Mouse (Mus musculus): ENCODE measurements around the gene Gm4969. TPM values are rescaled to one million over a fixed set of nuclear protein-coding genes. Genes with fewer than 3 reads are reported as not detected.
A peak's percentile ranks its signal among the peaks of the same experiment; 100 is the strongest.

The Gm4969 gene
- total RNA-seq, 2 experiments from 2014 or later, result 0.34 to 0.62 TPM

DNA sequence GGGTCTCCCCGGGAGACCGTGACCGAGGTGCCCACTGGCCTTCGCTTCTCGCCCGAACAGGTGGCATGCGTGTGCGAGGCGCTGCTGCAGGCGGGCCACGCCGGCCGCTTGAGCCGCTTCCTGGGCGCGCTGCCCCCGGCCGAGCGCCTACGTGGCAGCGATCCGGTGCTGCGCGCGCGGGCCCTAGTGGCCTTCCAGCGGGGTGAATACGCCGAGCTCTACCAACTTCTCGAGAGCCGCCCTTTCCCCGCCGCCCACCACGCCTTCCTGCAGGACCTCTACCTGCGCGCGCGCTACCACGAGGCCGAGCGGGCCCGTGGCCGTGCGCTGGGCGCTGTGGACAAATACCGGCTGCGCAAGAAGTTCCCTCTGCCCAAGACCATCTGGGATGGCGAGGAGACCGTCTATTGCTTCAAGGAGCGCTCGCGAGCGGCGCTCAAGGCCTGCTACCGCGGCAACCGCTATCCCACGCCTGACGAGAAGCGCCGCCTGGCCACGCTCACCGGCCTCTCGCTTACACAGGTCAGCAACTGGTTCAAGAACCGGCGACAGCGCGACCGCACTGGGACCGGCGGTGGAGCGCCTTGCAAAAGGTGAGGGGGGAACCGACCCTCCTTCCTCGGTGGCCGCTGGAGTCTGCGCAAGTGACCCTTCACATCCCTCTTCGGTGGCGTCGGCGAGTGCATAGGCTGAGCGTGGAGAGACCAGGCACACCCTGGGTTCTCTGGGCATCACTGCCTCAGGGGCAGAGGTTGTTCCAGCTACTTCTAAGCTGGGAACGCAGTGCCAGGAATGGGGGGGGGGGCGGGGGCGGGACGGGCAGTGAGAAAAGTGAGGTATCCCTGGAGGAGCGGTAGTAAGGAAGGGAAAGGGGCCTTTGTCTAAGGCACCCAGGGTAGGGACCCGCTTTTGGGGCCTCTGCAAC, 23.1 kb downstream of the Gm4969 start:
- DNase-seq (ENCODE audit: low spot score in 2 of 2), result peak; percentile 43 to 70

DNA sequence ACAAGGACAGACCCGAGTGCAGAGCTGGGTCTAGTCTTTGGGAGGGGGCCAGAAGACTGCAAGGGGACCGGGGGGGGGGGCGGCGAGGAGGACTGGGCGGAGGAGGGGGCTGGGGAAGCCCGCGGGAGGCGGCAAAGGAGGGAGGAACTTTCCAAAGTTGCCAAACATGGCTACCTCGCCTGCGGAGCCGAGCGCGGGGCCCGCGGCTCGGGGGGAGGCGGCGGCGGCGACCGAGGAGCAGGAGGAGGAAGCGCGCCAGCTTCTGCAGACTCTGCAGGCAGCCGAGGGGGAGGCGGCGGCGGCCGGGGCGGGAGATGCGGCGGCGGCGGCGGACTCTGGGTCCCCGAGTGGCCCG, 23.7 kb downstream of the Gm4969 start, which contains the start of gene Six5:
Six5 (plus strand) TSS at position 124 of the 355 bp plus-strand sequence.
- peak; percentile 59 to 74 for DNase-seq (ENCODE audit: low spot score in 2 of 2)

DNA sequence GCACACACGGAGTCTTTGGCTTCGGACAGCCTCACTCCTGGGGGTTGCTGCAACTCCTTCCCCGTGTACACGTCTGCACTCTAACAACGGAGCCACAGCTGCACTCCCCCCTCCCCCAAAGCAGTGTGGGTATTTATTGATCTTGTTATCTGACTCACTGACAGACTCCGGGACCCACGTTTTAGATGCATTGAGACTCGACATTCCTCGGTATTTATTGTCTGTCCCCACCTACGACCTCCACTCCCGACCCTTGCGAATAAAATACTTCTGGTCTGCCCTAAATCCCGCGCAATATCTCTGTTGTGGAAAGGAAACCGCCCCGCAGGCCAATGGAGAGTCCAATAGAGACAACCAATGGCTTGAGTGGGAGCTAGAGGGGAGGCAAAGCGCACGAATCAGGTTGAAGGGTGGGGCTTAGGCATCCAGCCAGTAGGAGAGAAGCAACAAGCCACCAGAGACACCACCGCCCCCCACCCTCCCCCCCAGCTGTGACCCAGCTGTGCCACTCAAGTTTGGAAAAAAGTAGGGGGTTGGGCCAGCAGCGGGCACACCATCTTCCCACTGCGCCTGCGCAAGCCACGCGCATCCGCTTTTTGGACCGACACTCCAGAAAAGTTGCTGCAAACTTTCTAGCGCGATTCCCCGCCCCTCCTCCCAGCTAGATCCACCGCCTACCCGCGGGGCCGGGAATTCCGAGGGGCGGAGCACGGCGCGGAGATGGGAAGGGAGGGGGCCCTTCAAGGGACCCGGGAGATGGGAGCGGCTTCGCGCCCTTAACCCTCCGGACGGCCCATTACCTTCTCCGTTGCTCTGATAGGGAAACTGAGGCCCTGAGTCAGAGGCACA, 24.4 kb downstream of the Gm4969 start:
- peak; percentile 93 to 97 for DNase-seq (ENCODE audit: low spot score in 2 of 2)

DNA sequence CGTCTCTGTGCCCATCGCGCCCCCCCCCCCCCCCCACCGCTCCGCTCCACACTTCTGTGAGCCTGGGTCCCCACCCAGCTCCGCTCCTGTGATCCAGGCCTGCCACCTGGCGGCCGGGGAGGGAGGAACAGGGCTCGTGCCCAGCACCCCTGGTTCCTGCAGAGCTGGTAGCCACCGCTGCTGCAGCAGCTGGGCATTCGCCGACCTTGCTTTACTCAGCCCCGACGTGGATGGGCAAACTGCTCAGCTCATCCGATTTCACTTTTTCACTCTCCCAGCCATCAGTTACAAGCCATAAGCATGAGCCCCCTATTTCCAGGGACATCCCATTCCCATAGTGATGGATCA, 25.0 kb downstream of the Gm4969 start:
- DNase-seq (ENCODE audit: low spot score in 2 of 2), result peak; percentile 86 to 88

DNA sequence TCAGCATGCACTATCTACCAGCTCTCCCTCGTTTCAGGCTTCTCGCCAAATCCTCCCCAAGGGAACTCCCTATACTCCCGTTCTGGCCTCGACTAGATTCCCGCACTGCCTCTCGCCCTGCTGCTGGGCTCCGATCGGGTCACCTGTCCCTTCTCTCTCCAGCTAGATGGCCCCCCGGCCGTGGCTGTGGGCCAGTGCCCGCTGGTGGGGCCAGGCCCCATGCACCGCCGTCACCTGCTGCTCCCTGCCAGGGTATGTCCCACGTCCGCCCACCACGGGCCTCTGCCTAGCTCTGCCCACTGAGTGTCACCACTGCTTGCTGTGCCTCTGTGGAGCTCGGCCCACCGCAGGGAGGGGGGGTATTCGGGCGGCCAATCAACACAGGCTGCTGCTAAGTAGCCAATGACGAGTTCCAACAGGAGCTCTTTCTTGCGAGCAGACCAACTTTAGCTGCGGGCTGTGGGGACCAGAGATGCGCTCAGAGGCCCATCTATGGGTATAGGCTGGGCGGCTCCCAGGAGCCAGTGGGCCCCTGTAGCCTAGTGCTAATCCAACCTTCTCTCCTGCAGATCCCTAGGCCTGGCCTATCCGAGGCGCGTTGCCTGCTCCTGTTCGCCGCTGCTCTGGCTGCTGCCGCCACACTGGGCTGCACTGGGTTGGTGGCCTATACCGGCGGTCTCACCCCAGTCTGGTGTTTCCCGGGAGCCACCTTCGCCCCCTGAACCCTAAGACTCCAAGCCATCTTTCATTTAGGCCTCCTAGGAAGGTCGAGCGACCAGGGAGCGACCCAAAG, 25.6 kb downstream of the Gm4969 start:
- peak; percentile 42 to 65 for DNase-seq (ENCODE audit: low spot score in 2 of 2)

DNA sequence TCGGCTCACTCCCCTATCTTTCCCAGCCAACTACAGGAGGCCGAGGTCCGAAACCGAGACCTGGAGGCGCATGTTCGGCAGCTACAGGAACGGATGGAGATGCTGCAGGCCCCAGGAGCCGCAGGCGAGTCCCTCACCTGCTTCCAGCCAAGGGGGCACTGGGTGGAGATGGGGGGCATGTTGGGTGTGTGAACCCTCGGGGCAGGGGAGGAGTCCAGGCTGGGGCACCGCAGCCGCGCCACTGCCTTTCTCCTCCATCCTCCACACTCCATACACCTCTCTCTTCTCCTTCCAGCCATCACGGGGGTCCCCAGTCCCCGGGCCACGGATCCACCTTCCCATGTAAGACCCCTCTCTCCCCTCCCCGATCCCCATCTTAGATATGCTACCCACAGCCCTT, 26.3 kb downstream of the Gm4969 start:
- DNase-seq (ENCODE audit: low spot score in 2 of 2), result no peak

DNA sequence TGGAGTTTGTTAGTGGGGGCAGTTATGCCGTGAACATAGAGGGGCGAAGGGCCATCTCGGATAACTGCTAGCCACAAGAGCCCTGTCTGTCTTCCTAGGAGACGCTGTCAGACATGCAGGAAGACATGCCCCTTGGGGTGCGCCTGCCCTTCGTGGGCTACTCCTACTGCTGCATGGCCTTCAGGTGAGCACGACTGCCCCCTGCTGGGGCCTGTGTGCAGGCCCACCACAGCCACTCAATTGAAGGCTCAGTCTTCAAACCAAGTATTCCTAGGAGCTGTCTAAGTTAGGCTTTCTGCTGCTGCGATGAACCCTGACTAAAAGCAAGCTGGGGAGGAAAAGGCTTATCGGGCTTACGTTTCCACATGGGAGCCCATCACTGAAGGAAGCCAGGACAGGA, 29.4 kb downstream of the Gm4969 start:
- peak in 1 of 2 experiments; percentile 73 for DNase-seq (ENCODE audit: low spot score in 2 of 2)

DNA sequence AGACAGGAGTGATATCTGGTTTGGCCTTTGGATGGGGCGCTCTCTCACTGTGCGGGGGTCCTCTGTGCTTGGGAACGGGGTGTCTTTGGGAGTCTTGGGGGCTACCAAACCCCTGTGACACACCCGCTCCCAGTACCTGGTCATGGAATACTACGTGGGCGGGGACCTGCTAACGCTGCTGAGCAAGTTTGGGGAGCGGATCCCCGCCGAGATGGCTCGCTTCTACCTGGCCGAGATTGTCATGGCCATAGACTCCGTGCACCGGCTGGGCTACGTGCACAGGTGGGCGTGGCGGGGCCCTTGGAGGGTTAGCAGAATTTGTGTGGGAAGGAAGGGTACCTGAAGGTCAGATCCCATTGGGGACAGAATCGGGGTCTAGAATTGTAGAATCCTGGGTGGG, 31.4 kb downstream of the Gm4969 start:
- no peak for DNase-seq (ENCODE audit: low spot score in 2 of 2)

DNA sequence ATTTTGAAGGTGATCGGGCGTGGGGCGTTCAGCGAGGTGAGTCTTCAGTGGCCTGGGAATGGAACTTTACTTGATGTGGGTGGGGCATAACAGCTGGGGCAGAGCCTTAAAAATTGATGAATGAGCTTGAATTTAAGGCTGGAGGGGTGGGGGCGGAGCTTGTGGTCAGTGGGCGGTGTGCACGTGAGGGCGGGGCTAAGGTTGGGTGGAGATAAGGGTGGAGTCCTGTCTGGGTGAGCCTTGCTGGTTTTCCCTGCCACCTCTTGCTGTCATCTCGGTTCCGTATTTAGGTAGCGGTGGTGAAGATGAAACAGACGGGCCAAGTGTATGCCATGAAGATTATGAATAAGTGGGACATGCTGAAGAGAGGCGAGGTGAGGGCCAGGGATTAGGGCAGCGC, 32.1 kb downstream of the Gm4969 start:
- DNase-seq (ENCODE audit: low spot score in 2 of 2), result no peak

DNA sequence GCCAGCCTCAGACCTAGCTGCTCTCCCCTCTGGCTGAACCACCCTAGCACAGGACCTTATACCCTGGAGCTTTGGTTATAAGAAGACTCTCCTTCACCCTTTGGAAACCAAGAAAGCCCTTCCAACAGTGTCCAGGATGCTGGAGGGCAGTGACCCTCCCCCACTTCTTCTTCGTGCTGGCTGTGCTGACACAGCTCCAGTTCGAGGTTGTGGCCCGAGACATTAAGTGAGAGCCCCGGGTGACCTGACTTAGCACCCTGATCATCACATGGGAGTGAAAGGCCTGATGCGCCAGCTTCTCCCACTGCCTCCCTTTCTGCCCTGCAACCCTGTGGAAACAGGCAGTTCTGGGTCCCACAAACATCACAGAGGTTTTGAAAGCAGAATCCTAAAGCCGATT, 32.7 kb downstream of the Gm4969 start:
- no peak for DNase-seq (ENCODE audit: low spot score in 2 of 2)

DNA sequence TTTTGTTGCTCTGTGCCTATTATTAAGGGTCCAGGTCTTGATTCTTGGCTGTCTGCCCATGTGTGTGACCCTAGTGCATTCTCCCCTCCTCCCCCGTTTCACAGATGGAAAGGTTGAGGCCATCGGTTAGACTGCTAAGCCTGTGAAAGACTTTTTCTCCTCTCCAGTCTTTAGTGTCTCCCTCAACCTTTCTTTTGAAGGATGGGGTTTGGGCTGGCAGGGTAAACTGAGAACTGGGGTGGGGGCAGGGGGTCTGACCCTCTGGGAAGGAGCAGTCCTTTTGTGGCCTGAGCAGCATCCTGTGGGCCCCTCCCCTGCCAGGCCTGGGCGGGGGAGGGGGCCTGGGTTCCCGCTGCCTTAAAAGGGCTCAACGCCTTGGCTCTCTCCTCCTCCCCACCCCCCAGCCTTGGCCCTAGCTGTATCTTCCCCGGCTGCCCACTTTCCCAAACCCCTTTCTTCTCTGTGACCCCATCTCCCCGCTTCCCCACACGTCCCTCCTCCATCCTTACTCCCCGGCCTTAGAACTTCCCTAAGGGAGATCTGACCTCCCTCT, 33.2 kb downstream of the Gm4969 start:
- no peak for DNase-seq (ENCODE audit: low spot score in 2 of 2)

DNA sequence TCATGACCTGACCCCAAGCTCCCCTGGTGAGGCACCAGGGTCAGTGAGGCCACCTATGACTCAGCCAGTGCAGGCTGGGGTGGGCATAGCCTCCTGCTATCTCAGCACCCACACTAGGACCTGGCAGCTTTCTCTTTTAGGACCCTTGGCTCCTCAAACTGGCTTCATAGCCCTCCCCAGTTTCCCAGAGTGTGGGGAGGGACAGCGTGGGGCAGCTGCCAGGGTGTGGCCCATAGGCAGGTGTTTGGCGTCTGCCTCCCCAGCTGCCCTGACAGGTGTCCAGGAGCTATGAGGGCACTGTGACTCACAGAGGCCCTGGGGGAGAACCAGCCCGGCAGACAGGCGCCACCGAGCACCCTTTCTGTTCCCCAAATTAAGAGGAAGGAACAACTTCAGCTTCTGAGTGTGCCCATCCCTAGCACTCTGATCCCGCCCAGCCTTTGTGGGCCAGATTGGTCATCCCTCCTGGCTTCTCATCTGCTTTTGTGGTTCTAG, 33.8 kb downstream of the Gm4969 start:
- DNase-seq (ENCODE audit: low spot score in 2 of 2), result peak in 1 of 2 experiments; percentile 55

DNA sequence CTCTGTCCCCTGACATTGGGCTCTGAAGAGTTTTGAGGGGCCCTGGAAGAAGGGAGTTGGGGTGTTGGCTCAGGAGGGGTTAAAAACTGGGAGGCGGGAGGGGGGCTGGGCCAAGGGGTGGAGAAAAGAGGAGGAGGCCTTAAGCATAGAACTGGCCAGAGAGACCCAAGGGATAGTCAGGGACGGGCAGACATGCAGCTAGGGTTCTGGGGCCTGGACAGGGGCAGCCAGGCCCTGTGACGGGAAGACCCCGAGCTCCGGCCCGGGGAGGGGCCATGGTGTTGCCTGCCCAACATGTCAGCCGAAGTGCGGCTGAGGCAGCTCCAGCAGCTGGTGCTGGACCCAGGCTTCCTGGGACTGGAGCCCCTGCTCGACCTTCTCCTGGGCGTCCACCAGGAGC, 34.5 kb downstream of the Gm4969 start, which contains the start of gene Dmpk:
Dmpk (plus strand) TSS at position 149 of the 400 bp plus-strand sequence.
- DNase-seq (ENCODE audit: low spot score in 2 of 2), result peak in 1 of 2 experiments; percentile 63

DNA sequence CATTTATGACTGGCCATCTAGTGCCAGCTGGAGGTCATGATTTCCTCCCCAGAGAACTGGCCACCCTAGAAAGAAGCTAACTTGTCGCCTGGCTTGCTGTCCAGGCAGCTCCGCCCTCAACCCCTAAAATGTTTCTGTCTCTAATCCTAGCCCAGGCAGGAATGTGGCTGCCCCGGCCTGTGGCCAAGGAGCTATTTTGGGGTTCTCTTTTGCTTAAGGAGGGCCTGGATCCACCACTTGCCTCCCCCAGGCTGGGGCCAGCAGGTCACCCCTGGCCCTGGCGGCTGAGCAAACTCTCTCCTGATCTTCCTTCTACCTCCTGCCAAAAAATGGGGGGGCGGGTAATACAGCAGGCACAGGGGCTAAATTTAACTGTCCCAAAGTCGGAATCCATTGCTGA, 35.1 kb downstream of the Gm4969 start:
- DNase-seq (ENCODE audit: low spot score in 2 of 2), result peak in 1 of 2 experiments; percentile 57

DNA sequence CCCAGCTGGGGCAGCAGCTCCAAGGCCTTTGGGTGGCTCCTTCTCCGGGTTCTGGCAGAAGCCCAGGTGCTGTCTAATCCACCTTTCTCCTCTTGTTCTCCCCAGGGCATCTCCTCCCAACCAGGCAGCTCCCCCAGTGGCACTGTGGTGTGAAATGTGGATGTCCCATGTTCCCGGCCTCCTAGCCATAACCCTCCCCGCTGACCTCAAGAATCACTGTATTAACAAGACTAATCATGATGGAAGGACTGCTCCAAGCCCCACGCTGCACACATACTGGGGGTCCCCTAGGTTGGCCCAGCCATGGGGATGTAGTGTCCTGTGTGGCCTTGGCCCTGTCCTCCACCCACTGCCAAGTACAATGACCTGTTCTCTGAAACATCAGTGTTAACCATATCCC, 36.0 kb downstream of the Gm4969 start:
- no peak for DNase-seq (ENCODE audit: low spot score in 2 of 2)

DNA sequence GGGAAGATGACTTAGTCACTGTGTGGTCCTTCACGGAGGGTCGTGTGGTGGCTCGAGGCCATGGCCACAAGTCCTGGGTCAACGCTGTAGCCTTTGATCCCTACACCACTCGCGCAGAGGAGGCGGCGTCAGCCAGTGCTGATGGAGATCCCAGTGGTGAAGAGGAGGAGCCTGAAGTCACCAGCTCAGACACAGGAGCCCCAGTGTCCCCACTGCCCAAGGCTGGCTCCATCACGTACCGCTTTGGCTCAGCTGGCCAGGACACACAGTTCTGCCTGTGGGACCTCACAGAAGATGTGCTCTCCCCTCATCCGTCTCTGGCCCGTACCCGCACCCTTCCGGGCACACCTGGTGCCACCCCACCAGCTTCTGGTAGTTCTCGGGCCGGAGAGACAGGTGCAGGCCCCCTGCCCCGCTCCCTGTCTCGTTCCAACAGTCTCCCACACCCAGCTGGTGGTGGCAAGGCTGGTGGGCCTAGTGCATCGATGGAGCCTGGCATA, 37.7 kb downstream of the Gm4969 start:
- no peak for DNase-seq (ENCODE audit: low spot score in 2 of 2)

DNA sequence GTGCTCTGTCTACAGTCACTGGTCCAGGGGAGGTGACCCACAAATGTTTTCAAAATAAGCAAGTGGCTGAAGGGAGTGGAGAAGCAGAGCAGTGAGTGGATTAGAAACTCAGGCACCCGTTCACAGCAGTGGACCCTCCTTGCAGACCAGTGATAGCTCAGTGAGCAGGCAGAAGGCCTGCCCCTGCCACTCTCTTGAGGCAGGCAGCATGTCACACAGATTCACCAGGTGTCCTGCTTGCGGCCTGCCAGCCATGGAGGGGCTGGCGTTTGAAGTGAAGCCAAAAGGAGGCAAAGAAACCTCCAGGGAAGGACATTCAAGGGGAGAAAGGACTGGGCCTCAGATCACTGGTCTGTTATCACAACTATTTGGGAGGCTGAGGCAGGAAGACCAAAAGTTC, 39.4 kb downstream of the Gm4969 start:
- no peak for DNase-seq (ENCODE audit: low spot score in 2 of 2)

DNA sequence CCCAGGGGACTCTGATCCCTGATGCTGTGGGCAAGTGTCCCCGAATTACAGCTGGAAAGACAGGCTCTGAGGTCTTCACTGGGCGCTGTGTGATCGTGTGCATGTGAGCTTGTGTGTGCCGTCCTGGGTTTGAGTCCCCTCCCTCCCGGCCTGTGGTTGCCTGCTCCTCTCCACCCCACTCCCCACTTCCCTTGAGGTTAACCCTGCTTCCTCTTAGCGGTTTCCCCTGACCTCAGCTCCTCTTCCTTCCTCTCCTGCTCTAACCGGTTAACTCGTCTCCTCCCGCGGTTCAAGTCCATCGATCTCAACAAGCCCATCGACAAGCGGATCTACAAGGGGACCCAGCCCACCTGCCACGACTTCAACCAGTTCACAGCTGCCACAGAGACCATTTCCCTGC, 40.4 kb downstream of the Gm4969 start:
- DNase-seq (ENCODE audit: low spot score in 2 of 2), result no peak

DNA sequence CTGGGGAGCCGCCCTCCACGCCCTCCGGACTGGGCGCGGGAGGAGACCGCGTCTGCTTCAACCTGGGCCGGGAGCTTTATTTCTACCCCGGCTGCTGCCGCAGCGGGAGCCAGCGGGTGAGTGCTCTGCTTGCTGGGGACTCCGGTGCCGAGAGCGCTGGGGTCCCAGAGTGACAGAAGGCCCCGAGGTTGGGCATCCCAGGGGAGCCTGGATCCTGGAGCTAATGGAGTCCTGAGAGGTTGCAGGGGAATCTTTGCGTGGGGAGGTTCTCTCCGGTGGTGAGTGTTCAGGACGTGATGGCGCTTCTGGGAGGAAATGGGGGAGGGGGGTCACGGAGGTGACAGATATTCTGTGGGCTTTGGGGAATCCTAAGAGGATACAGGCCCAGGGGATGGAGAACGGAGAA, 41.6 kb downstream of the Gm4969 start:
- peak in 1 of 2 experiments; percentile 25 for DNase-seq (ENCODE audit: low spot score in 2 of 2)

Data from gastrocnemius, postnatal 4 days (tissue).